Mouse (Mus musculus): Measurements from ENCODE around the gene Olfr111.
"Not testable (repeated sequence)": the region's sequence is repeated elsewhere in the genome, so short reads cannot be mapped to it uniquely, and the experiment has no call there.

The Olfr111 gene

GRCm38 (mm10) chr17:37507730-37508129, at the start of gene Olfr111:
Olfr111 (plus strand) TSS chr17:37508030.
- DNase-seq (ENCODE audit: low spot score) = no peak

GRCm38 (mm10) chr17:37458616-37459015, 49.2 kb upstream of the Olfr111 start, which contains the start of gene Olfr109:
Olfr109 (plus strand) TSS chr17:37458916.
- no peak for DNase-seq (ENCODE audit: low spot score)

- no peak for DNase-seq (ENCODE audit: low spot score)
Measured at GRCm38 (mm10) chr17:37483452-37483851, 24.4 kb upstream of the Olfr111 start, which contains the start of gene H2-M2. H2-M2 (minus strand) TSS chr17:37483552.

GRCm38 (mm10) chr17:37491930-37492518, 15.8 kb upstream of the Olfr111 start, which contains the start of gene Olfr110:
Olfr110 (plus strand) TSS chr17:37492468.
- no peak for DNase-seq (ENCODE audit: low spot score)

- not testable (repeated sequence) for DNase-seq (ENCODE audit: low spot score)
Measured at GRCm38 (mm10) chr17:37524612-37525011, 16.8 kb downstream of the Olfr111 start.

GRCm38 (mm10) chr17:37525427-37525826, 17.6 kb downstream of the Olfr111 start:
- DNase-seq (ENCODE audit: low spot score) = not testable (repeated sequence)

GRCm38 (mm10) chr17:37535173-37535572, 27.3 kb downstream of the Olfr111 start:
- no peak for DNase-seq (ENCODE audit: low spot score)

GRCm38 (mm10) chr17:37538416-37538815, 30.6 kb downstream of the Olfr111 start:
- not testable (repeated sequence) for DNase-seq (ENCODE audit: low spot score)

- DNase-seq (ENCODE audit: low spot score) = no peak
Measured at GRCm38 (mm10) chr17:37541454-37542119, 33.8 kb downstream of the Olfr111 start.

GRCm38 (mm10) chr17:37543800-37544435, 36.1 kb downstream of the Olfr111 start:
- no peak for DNase-seq (ENCODE audit: low spot score)

GRCm38 (mm10) chr17:37558913-37559615, 51.2 kb downstream of the Olfr111 start:
- no peak for DNase-seq (ENCODE audit: low spot score)

- no peak for DNase-seq (ENCODE audit: low spot score)
Measured at GRCm38 (mm10) chr17:37569351-37569750, 61.5 kb downstream of the Olfr111 start, which contains the start of gene Olfr112. Olfr112 (minus strand) TSS chr17:37569451.

GRCm38 (mm10) chr17:37577563-37577962, 69.7 kb downstream of the Olfr111 start, which contains the start of gene Olfr113:
Olfr113 (minus strand) TSS chr17:37577663.
- DNase-seq (ENCODE audit: low spot score) = no peak

All from MN1 (cell line).